In the genomic region with DNA sequence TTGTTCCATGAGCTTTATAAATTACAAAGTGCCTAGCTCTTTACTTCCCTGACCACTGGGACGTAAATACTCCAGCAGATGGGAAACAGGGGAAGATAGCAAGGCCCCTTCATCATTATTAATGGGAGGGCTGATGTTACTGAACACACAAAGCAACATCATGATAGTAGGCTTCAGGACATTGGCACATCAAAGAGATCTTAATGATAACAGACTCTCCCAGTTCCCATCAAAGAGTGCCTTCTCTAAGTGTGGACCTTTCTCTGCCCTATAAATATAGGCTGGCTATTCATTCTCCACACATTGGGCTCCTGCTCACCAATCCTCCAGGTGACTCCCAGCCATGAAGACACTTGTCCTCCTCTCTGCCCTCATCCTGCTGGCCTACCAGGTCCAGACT, we compare ENCODE assay signal across 28 mouse cellular contexts. TPM values are rescaled to one million over a fixed set of nuclear protein-coding genes. Genes with fewer than 3 reads are reported as not detected.
"Had no signal": no experiment of that assay in that cellular context is flagged by ENCODE, and none has a peak within 500 bp of the region (broad histone marks: within the 10 kb centered on the region; RNA-seq: fewer than 3 reads in every experiment).

A gene (plus strand): TSS at position 301 of the 400 bp plus-strand sequence.

RNA-seq across cellular contexts. Expression of the gene that starts here (rescaled TPM):
- polyA plus RNA-seq: limb, embryonic 10.5 days; limb, embryonic 11.5 days; limb, embryonic 12.5 days; limb, embryonic 13.5 days; limb, embryonic 15.5 days; liver, adult 2 months; liver, embryonic 11.5 days; liver, embryonic 12.5 days; liver, embryonic 13.5 days; liver, embryonic 14.5 days; liver, embryonic 15.5 days; liver, embryonic 16.5 days; liver, postnatal 0 days; lung, adult 2 months; lung, embryonic 14.5 days; lung, embryonic 15.5 days; lung, embryonic 16.5 days; lung, postnatal 0 days; macrophage; midbrain, embryonic 10.5 days; midbrain, embryonic 11.5 days; midbrain, embryonic 12.5 days; midbrain, embryonic 13.5 days; midbrain, embryonic 14.5 days; midbrain, embryonic 15.5 days; midbrain, embryonic 16.5 days; midbrain, postnatal 0 days; myocyte had no signal
